Mouse (Mus musculus): ENCODE results near the gene Sf1.

Sf1 gene

DNA sequence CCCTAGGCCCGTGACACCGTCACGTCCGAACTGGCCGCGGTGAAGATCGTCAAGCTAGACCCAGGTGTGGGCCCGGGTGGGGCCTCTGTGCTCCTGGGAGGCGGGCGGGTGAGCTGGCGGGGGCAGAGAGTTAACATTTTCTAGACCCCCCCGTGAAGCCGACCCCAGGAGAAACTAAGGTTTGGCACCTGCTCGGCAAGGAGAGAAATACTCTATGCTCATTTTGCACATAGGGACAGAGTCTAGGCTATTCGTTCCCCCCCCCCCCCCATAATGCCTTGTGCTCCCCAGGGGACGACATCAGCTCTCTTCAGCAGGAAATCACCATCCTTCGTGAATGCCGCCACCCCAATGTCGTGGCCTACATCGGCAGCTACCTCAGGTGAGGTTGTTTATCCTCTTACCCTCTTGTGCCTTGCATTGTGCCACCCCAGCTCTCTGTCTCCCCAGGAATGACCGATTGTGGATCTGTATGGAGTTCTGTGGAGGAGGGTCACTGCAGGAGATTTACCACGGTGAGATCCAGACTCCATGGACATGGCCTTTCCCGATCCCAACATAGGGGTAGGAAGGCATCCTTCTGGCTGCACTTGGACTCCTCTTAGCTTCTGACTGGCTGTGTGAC lies 21.9 kb upstream of the Sf1 start:
- DNase-seq = no peak

DNA sequence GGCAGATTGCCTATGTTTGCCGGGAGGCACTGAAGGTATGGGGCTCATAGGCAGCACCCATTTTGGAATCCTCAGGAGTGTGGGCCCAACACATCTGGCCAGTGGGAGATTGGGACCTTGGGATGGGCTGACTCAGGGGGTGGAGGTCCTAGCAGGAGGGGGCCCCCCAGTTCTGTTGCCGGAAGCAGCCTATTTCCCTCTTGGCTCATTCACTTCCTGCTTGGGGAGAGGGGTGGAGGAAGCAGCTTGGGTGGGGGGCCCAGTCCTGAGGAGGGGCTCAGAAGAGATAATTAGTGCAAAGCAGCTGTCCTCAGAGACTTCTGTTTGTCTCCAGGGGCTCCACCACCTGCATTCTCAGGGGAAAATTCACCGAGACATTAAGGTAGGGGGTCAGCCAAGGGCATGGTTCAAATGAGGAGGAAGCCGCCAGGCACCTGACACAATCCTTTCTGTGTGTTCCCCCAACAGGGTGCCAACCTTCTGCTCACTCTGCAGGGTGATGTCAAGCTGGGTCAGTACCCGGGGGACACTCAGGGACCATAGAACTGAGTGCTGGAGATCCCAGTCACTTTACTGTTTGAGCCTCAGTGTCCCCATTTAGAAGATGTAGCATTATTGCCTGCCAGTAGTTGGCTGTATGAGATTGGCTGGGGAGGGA lies 21.1 kb upstream of the Sf1 start:
- no peak for DNase-seq

DNA sequence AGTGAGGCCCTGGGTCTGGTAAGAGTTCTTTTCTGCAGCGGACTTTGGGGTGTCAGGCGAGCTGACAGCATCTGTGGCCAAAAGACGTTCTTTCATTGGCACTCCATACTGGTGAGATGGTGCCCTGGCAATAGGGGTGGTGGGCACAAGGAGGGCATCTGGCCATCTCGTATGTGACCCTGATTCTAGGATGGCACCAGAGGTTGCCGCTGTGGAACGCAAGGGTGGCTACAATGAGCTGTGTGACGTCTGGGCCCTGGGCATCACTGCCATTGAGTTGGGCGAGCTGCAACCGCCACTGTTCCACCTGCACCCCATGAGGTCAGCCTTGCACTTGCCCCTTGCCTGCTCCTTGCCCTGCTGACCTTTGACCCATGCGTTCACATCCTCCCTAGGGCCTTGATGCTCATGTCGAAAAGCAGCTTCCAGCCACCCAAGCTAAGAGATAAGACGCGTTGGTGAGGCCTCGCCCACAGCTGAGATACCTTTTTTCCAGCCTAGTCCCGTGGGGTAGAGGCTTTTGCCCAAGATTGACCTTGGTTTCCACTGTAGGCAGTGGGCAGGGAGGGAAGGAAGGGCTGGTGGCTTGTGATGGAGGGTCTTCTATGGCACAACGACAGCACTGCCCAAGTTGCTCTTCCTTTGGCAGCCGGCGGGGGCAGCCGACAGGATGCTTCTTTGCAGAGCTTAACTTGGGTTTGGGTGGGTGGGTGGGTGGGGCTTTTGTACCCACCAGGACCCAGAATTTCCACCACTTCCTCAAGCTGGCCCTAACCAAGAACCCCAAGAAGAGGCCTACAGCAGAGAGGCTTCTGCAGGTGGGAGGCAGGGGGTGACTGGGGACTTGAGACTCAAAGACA lies 20.2 kb upstream of the Sf1 start:
- DNase-seq = no peak

DNA sequence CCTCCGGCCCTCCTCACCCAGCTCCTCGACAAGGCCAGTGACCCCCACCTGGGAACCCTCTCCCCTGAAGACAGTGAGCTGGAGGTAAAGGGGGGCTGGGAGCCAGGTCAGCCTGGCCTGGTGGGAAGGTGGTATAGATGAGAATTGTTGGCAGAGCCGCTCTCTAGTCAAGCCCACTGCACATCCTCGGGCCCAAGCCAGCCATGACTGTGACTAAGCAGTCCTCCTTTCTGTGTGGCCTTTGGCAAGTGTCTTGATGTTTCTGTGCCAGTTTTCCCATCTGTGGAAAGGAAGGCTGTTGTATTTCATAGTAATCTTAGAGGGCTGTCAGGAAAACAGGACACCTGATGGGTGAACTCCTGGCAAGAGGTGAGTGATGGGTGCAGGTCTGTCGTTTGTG lies 19.5 kb upstream of the Sf1 start:
- DNase-seq = no peak

DNA sequence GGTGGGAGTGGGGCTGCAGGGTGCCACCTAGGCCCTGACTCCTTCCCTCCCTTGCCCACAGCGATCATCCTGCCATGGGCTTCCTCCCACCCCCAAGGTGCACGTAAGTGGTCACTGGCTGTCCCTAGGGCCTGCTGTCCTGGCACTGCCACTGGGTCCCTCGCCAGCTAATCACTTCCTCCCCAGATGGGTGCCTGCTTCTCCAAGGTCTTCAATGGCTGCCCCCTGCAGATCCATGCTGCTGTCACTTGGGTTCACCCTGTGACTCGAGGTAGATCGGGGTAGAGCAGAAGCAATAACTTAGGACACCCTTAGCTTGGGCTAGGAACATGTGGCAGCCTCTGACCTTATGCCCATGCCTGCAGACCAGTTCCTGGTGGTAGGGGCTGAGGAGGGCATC lies 17.5 kb upstream of the Sf1 start:
- no peak for DNase-seq

DNA sequence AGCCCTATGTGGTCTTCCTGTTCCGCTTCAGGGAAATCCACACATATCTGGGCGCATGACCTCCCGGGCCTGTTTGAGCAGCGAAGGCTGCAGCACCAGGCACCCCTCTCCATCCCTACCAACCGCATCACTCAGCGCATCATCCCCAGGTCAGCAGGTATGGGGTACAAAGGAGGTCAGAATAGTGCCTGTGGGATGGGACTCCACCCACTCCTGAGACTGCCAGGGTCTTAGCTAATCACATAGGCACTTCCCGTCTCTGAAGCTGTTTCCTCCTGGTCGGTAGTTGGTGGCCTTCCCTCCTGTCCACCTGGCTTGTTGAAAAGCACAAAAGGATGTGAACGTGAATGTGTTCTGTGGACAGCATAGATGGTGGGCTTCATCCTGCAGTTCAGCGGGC lies 16.8 kb upstream of the Sf1 start:
- no peak for DNase-seq

DNA sequence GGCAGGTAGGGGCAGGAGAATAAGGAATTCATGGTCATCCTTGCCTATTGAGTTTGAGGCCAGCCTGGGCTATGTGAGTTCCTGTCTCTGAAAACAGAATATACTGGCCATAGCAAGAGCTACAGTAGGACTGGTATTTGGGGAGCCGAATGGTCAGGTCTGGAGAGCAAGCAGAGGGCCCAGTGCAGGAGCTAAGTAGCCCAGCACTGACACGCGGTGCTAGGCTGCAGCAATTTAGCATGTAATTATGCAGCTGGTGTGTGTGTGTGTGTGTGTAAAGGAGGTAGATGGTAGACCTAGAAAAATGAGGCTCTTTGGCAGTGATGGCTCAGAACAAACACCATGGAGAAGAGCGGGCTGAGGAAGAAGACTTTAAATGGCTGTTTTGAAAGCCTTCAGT lies 15.9 kb upstream of the Sf1 start:
- DNase-seq = no peak

DNA sequence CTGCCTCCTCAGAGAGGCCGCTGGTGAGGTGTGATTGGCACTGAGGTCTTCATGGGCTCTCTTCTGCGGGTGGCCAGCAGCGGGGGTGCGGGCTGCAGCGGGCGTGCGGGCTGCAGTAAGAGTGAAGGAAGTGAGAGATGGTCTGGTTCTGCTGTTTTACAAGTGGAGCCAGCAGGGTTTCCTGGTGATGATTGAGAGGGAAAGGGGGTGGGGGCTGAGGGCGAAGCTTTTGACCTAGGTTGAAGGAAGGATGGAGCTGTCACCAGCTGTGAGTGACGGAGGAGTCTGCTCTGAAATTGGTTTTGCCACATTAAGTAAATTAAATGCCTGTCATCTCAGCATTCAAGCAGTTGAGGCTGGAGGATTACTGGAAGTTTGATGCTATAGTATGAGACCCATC lies 14.8 kb upstream of the Sf1 start:
- DNase-seq = no peak

DNA sequence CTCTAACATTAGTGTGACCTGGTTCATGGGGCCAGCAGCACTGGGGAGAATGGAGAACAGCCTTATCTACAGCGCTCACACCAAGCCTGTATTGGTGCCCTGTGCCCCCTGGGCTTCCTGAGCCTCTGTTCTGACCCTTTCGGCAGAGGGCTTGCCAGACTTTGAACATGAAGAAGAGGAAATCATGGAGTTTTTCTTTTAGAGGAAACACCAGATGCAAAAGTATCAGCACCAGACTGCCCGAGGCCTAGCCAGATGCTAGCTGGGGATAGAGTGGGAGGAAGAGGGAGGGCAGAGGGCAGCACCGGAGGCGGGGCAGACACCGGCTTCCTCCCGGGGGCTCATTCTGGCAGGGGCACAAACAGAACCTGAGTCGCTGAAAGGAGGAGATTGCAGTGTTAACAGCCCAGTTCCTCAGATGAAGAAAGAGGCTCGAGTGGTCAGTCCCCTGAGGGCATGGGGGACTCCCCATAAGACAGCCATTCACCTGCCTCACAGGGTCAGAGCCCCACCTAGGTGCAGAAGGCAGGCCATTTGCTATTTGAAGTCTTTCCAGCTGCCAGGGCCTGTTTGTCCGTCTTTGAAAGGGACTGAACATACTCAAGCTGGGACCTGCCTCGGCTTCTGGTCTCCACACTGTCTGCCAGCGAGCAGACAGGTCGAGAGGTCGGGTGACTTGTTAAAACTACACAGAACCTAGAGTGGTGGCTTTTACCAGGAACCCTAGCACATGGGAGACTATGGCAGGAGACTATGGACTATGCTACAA lies 14.1 kb upstream of the Sf1 start:
- no peak for DNase-seq

DNA sequence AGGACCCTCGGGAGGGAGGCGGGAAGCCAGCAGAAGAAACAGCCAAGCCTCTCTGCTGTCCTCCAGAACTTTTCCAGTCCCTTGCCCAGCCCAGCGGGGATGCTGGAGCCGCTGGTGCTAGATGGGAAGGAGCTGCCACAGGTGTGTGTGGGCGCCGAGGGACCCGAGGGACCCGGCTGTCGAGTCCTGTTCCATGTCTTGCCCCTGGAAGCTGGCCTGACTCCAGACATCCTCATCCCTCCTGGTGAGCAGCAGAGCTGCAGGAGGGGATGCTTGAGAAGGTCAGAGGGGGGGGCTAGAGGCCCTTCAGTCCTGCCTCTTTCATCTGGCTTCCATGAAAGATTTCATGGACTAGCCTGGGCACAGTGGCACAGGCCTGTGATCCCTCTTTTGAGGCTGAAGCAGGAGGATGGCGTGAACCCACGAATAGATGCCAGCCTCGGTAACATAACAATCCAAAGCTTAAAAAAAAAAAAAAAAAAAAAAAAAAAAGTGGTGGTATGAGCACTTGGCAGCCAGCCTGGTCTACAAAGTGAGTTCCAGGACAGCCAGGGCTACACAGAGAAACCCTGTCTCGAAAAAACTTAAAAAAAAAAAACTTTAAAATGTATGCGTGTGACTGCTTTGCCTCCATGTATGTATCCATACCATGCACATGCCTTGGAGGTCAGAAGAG lies 11.9 kb upstream of the Sf1 start:
- no peak for DNase-seq

DNA sequence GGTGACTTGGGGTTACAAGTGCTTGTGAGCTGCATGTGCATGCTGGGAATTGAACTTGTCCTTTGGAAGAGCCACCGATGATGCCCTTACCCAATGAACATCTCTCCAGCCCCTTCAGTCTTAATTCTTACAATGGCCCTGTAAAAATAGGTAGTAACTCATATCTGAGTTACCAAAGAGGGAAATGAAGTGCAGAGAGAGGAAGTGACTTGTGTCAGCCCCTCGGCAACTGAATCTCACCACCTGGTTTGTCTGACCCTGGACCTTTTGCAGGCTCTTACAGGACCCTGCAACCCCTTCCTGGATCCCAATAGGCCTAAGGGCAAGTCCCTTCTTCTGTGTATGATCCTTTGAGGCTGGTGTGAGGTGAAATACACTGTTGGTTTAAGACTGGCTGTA lies 11.4 kb upstream of the Sf1 start:
- no peak for DNase-seq

DNA sequence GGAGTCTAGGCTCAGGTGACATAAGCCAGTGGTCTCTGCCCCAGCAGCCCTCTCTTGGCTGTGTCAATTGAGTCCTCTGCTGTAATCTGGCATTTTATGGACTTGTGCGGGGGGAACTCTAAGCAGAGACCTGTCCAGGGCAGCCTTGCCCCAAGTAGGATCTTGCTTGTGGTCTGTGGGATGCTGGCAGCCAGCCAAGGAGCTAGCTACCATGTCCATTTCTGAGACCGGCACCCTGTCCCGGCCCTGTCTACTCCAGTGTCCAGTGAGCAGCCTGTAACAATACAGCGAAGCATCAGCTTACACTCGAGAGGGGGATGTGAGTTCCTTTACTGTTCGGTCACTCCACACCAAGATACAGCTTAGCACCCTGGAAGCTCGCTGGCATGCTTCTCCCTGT lies 9.5 kb upstream of the Sf1 start:
- no peak for DNase-seq

DNA sequence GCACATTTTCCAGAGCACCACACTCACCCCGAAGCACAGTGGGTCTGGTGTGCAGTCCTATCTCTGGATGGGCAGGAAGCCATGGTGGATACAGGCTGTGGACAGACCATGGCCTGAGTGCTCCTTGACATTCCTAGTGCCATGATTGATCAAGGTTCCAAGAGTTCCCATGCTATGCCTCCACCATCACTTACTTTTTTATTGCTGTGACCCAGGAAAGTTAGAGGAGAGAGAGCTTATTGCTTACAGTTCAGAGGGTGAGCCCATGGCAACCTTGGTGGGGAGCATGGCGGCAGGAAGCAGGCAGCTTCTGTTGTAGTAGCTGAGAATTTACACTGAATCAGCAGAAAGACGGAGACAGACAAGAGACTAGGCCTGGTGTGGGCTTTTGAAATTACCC lies 2.2 kb upstream of the Sf1 start:
- no peak for DNase-seq

DNA sequence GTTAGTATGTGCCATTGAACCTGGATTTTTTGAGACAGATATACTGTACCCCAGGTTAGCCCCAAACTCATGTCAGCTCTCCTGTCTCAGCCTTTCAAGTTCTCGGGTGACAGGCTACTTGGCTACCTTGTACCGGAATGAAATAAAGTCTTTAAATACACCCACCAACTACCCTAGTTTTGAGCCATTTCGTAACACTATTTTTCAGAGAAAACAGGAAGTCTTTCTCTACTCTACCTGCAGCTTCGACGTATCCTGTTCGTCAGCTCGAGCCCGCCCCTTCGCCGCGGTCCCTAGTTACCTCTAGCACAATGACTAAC lies 439 bp upstream of the Sf1 start:
- no peak for DNase-seq

DNA sequence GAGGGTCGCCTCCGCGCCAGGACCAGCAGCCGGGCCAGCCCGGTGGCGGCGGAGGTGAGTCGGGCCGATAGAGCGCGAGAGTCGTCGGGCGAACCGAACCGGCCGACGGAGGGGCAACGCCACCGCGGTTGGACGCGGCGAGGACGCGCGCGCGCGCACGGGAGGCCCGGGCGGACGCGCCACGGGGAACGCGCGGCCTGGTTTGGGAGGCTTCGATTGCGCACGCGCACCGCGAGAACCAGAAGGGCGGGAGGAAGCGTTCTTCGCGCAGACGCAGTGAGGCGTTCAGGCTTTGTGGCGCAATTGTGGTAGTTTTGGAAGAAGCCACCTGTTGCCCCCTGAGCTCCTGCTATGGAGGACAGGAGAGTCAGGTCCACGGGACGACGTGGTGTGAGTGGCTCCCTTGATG lies 831 bp downstream of the Sf1 start:
- DNase-seq = peak; percentile 95

DNA sequence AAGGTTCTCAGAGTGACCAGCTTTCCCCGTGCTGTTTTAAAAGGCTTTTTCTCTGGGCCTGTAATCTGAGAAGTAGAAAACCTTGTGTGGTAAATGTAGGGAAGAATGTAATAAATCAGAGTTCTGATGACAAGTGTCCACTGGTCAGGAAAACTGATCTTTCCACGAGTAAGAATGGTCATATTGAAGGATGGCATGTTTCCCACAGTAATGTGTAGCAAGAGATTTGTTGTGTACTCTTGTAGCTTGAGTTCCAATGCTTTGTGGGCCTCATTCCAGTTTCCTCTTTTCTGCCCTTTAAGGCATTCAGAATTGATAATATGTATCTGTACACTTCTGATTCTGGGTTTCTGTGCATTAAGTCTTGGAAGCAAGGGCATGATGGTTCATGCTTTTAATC lies 1.4 kb downstream of the Sf1 start:
- DNase-seq = no peak

DNA sequence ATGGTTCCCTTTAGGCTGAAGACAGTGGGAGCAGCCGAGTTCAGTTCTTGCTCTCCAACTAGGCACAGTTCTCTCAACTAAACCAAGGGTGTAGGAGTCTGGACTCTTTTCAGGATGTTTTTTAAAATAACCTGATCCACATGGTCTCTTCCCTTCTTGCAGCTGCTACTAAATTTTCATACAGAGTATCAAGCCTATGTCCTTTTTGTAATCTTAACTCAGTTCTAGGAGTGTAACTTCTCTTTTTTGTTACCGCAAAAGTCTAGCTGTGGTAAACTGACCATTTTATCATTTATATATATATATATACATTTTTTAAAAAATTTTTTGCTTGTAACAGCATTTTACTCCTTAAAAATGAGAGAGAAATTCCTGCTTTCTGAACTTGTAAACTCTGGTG lies 6.7 kb downstream of the Sf1 start:
- DNase-seq = no peak

DNA sequence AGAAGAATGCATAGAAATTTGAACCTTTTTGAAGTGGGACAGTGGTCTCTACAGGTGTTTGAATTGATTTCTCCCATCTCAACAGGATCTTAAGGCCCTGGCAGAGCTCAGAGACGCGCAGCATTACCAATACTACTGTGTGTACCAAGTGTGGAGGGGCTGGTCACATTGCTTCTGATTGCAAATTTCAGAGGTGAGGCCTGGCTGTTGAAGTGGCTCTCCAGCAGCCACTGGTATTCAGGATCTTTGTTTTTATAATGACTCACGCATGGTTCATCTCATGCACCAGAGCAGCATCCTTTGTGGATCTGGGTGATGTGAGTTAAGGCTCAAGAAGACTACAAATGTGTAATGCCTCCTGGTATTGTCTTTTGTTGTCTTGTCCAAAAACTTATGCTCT lies 8.9 kb downstream of the Sf1 start:
- no peak for DNase-seq

DNA sequence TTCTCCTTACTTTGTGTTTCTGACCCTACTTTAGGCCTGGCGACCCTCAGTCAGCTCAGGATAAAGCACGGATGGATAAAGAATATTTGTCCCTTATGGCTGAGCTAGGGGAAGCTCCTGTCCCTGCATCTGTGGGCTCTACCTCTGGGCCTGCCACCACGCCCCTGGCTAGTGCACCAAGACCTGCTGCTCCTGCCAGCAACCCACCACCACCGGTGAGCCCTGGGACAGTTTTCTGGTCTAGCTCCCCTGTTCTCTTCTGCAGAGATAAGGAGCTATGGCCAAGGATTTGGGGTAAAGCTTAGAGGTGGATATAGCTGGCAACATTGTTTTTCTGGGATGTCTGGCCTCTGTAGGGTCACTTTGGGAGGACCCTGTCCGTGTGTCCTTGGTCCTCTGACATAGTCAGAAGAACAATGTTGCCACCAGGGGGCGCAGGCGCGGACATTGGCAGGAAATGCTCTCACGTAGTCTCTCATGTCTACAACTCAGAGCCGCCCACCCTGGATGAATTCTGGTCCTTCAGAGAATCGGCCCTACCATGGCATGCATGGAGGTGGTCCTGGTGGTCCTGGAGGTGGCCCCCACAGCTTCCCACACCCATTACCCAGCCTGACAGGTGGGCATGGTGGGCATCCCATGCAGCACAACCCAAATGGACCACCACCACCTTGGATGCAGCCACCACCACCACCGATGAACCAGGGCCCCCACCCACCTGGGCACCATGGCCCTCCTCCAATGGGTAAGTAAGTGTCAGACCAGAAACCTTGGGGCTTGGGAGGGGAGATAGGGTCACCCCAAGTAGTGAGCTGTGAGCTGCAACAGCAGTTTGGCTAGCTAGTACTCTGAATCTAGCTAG lies 10.3 kb downstream of the Sf1 start:
- peak; percentile 96 for DNase-seq

DNA sequence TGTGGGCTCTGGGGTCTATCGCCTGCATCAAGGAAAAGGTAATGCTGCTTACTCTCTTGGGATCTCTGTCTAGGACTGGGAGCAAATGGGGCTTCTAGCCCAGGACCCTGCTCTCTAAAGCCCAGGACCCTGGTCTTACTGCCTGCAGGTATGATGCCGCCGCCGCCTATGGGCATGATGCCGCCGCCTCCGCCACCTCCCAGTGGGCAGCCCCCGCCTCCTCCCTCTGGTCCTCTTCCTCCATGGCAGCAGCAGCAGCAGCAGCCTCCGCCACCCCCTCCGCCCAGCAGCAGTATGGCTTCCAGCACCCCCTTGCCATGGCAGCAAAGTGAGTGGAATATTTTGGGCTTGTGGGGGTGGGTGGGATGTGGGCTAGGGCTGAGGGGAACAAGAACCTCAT lies 11.1 kb downstream of the Sf1 start:
- DNase-seq = no peak

DNA sequence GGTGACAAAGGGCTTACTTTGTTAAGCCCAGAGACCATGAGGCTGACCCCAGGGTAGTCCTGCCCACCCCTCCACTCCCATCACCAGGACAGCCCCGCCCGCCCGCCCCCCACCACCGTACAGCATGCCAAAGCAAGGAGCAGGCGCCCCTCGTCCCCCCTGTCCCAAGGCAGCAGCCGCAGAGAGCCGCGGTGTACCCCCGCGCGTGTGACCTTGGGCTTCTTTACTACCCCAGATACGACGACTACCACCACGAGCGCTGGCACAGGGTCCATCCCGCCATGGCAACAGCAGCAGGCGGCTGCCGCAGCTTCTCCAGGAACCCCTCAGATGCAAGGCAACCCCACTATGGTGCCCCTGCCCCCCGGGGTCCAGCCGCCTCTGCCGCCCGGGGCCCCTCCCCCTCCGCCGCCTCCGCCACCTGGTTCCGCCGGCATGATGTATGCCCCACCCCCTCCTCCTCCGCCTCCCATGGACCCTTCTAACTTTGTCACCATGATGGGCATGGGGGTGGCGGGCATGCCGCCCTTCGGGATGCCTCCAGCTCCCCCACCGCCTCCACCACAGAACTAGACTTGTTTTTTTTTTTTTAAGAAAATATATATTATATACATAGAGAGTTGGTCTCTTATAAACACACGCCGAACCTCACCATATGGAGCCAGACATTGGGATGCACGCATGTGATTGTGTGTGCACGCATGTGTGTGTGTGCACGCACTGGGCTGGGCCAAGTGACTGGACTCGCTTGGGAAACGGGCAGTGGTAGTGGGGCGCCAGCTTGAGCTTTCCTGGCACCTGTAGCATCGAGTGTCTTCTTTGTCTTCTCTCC lies 12.1 kb downstream of the Sf1 start:
- DNase-seq = no peak
